Comparison of ENCODE assay signal across 15 mouse cellular contexts in genomic region chr2:4792554-4792953, GRCm38 (mm10).
"Had no signal": no experiment of that assay in that cellular context is flagged by ENCODE, and none has a peak within 500 bp of the region (broad histone marks: within the 10 kb centered on the region; RNA-seq: fewer than 3 reads in every experiment).

No protein-coding gene starts in this region.

- H3K27ac ChIP-seq: neural tube, embryonic 15.5 days; stomach, embryonic 15.5 days; stomach, postnatal 0 days had no signal

- H3K4me2 ChIP-seq: neural tube, embryonic 15.5 days; stomach, embryonic 15.5 days had no signal

- H3K36me3 ChIP-seq: neural tube, embryonic 15.5 days; stomach, embryonic 15.5 days had no signal

- DNase-seq: retina, postnatal 1 day; right cerebral cortex, adult 18-20 months; right cerebral cortex, postnatal 14 days; right cerebral cortex, postnatal 25 days; right cerebral cortex, postnatal 4 days; spleen, adult 18-20 months; thymus, adult 18-20 months; thymus, adult 2 months; thymus, postnatal 14 days; thymus, postnatal 25 days; thymus, postnatal 36 days; thymus, postnatal 4 days had no signal

- H3K9me3 ChIP-seq: neural tube, embryonic 15.5 days; stomach, embryonic 15.5 days had no signal

- H3K4me3 ChIP-seq: neural tube, embryonic 15.5 days; stomach, embryonic 15.5 days had no signal

- H3K9ac ChIP-seq: neural tube, embryonic 15.5 days; stomach, embryonic 15.5 days had no signal

- H3K4me1 ChIP-seq: neural tube, embryonic 15.5 days; stomach, embryonic 15.5 days had no signal

- H3K27me3 ChIP-seq: neural tube, embryonic 15.5 days; stomach, embryonic 15.5 days had no signal
